Mouse (Mus musculus) spleen, postnatal 36 days (tissue): ENCODE measurements at regions not wholly inside any gene's neighbourhood (a gene's known extent, or its start where the extent isn't known, plus 50 kb on each side); places are given as distances from the start of the nearest gene placed in this dataset.
A peak's percentile ranks its signal among the peaks of the same experiment; 100 is the strongest.

ENCODE experiments used
- DNase-seq, 2 experiments: peaks; one replicate each; pipeline ENCODE4 v3.0.0; 2022; ENCODE audit warnings: low spot score in 2 of 2, mixed read lengths in 1 of 2

- DNase-seq, result no peak
These were observed 119.0 kb upstream of the Ednra start for GRCm38 (mm10) chr8:77843229-77843628.

GRCm38 (mm10) chr8:77850523-77850922 lies 126.3 kb upstream of the Ednra start:
- no peak for DNase-seq

GRCm38 (mm10) chr8:77870264-77870663 lies 146.0 kb upstream of the Ednra start:
- DNase-seq, result no peak

- no peak for DNase-seq
These were observed 148.5 kb upstream of the Ednra start for GRCm38 (mm10) chr8:77872771-77873170.

- no peak for DNase-seq
These were observed 195.5 kb upstream of the Ednra start for GRCm38 (mm10) chr8:77919776-77920175.

GRCm38 (mm10) chr8:77921868-77922267 lies 197.6 kb upstream of the Ednra start:
- DNase-seq, result no peak

- DNase-seq, result no peak
These were observed 223.4 kb upstream of the Ednra start for GRCm38 (mm10) chr8:77947702-77948101.

- no peak for DNase-seq
These were observed 225.4 kb upstream of the Ednra start for GRCm38 (mm10) chr8:77949640-77950039.

GRCm38 (mm10) chr8:77958814-77959372 lies 234.6 kb upstream of the Ednra start:
- no peak for DNase-seq

GRCm38 (mm10) chr8:77963102-77963698 lies 238.9 kb upstream of the Ednra start:
- DNase-seq, result no peak

- DNase-seq, result no peak
These were observed 242.7 kb upstream of the Ttc29 start for GRCm38 (mm10) chr8:77970378-77970777.

- no peak for DNase-seq
These were observed 239.4 kb upstream of the Ttc29 start for GRCm38 (mm10) chr8:77973714-77974113.

- no peak for DNase-seq
These were observed 234.0 kb upstream of the Ttc29 start for GRCm38 (mm10) chr8:77979106-77979505.

- no peak for DNase-seq
These were observed 232.4 kb upstream of the Ttc29 start for GRCm38 (mm10) chr8:77980701-77981100.

- DNase-seq, result no peak
These were observed 231.1 kb upstream of the Ttc29 start for GRCm38 (mm10) chr8:77982031-77982430.

GRCm38 (mm10) chr8:77983476-77983875 lies 229.6 kb upstream of the Ttc29 start:
- no peak for DNase-seq

- no peak for DNase-seq
These were observed 225.9 kb upstream of the Ttc29 start for GRCm38 (mm10) chr8:77987237-77987636.

GRCm38 (mm10) chr8:77988291-77989056 lies 224.6 kb upstream of the Ttc29 start:
- no peak for DNase-seq

- DNase-seq, result no peak
These were observed 222.0 kb upstream of the Ttc29 start for GRCm38 (mm10) chr8:77991050-77991449.

- no peak for DNase-seq
These were observed 212.8 kb upstream of the Ttc29 start for GRCm38 (mm10) chr8:78000303-78000702.

- no peak for DNase-seq
These were observed 211.4 kb upstream of the Ttc29 start for GRCm38 (mm10) chr8:78001656-78002055.

GRCm38 (mm10) chr8:78002071-78002470 lies 211.0 kb upstream of the Ttc29 start:
- no peak for DNase-seq

- DNase-seq, result peak; percentile 9 to 10
These were observed 209.1 kb upstream of the Ttc29 start for GRCm38 (mm10) chr8:78003888-78004543.
